Mouse (Mus musculus) hindbrain, embryonic 12.5 days (tissue): ENCODE results near the gene Aggf1. TPM values are rescaled to one million over a fixed set of nuclear protein-coding genes. Genes with fewer than 3 reads are reported as not detected.

Experiments used
- ATAC-seq: fragments of 200-750 bp; cut with Nextera tagmentation; 2 replicates; pipeline ENCODE4 v1.8.0; 2017; ENCODE audit warnings: moderate TSS enrichment; ENCODE audit not compliant: low FRiP score
- H3K27ac ChIP-seq: fragments of 300-500 bp; sonication (generic); 2 replicates; pipeline ENCODE4 v1.5.1; 2016; ENCODE audit warnings: mild to moderate bottlenecking
- H3K27me3 ChIP-seq: fragments of 300-500 bp; sonication (generic); 2 replicates; pipeline ENCODE4 v1.6.1; 2016; ENCODE audit warnings: mild to moderate bottlenecking
- H3K36me3 ChIP-seq: fragments of 300-500 bp; sonication (generic); 2 replicates; pipeline ENCODE4 v1.6.1; 2016; ENCODE audit warnings: mild to moderate bottlenecking
- H3K4me1 ChIP-seq: fragments of 300-500 bp; sonication (generic); 2 replicates; pipeline ENCODE4 v1.6.1; 2016
- H3K4me2 ChIP-seq: fragments of 300-500 bp; sonication (generic); replicated peaks from 2 replicates; pipeline ENCODE4 v1.6.1; 2016; ENCODE audit warnings: mild to moderate bottlenecking
- H3K4me3 ChIP-seq: fragments of 300-500 bp; sonication (generic); 2 replicates; pipeline ENCODE4 v1.5.1; 2016; ENCODE audit warnings: mild to moderate bottlenecking
- H3K9ac ChIP-seq: fragments of 300-500 bp; sonication (generic); 2 replicates; pipeline ENCODE4 v1.6.1; 2016; ENCODE audit warnings: mild to moderate bottlenecking, moderate library complexity
- H3K9me3 ChIP-seq: fragments of 300-500 bp; sonication (generic); replicated peaks from 2 replicates; pipeline ENCODE4 v1.6.1; 2016; ENCODE audit warnings: mild to moderate bottlenecking
- WGBS: fragments of 180-500 bp; shearing (Covaris S2); methylation state at CpG from one replicate; pipeline ENCODE4 v1.1.7; 2016; 5-methylcytosine and 5-hydroxymethylcytosine counted together
- polyA plus RNA-seq: library from polyadenylated mRNA; unstranded; fragments of >200 nt; fragmentation: Nextera tagmentation; extraction: Ambion mirVana; gene quantifications from 2 replicates; pipeline ENCODE4 v1.2.1, GENCODE M21; 2016

Gene Aggf1
- polyA plus RNA-seq, 1 experiment from 2014 or later: 52.8 TPM

DNA sequence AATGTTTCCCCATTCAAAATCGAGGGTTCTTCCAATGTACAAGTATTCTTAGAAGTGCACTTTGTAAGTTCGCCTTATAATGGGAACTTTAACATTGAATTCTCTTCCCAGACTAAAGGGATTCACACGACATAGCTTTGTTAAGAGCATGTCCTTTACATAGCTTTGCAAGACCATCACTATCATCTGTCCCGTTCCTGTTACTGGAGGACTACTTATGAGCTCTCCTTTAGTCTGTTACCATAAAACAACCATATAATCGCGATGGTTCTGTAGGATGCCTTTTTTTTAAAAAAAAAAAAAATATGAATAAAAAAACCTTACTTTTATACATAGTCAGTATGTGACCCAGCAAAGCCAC is 382 bp upstream of the Aggf1 start:
- H3K9me3 ChIP-seq: no peaks in the 10 kb centered on the region
- peaks cover 12% of the 10 kb centered on the region for H3K4me1 ChIP-seq
- peak; percentile 44; the same call in 1 of the 2 replicates for ATAC-seq
- H3K4me3 ChIP-seq: peak overlapping the region; percentile 100
- no peaks in the 10 kb centered on the region for H3K27me3 ChIP-seq
- H3K9ac ChIP-seq: peak overlapping the region; percentile 94
- peak overlapping the region; percentile 95 for H3K4me2 ChIP-seq
- 27% methylated on average over 6 of the region's 6 CpGs for WGBS
- H3K36me3 ChIP-seq: peaks cover 6% of the 10 kb centered on the region
- H3K27ac ChIP-seq: peak overlapping the region; percentile 81

GRCm38 (mm10) chr13:95366356-95366755 is 8.8 kb downstream of the Aggf1 start:
- Histone ChIP-seq H3K4me2 (no peak overlapping the region), H3K27me3 (no peaks in the 10 kb centered on the region), H3K27ac (no peak overlapping the region), H3K4me1 (no peaks in the 10 kb centered on the region), H3K4me3 (no peak overlapping the region), H3K36me3 (peaks cover 83% of the 10 kb centered on the region), H3K9me3 (no peaks in the 10 kb centered on the region), H3K9ac (no peak overlapping the region)
- WGBS: 94% methylated on average over 8 of the region's 8 CpGs
- no peak for ATAC-seq

DNA sequence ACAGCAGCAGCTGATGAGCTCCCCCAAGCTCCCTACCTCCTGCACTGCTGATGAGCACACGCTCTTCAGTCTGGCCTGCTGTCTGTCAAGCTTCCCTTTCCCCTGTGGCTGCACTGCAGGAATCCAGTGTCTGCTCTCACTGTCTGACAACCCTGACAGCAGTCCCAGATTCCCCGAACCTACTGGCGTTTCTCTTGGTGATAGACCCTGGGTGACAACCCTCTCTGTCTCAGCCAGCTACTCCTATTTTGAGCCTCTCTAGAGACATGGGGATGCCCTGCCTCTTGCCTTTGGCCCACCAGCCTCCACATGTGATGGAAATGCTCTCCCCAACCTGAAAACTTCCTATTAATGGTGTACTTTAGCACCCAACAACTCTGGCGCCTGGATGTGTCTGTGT is 11.7 kb downstream of the Aggf1 start:
- H3K4me1 ChIP-seq: no peaks in the 10 kb centered on the region
- peaks cover 79% of the 10 kb centered on the region for H3K36me3 ChIP-seq
- 80% methylated on average over 4 of the region's 4 CpGs for WGBS
- H3K27me3 ChIP-seq: no peaks in the 10 kb centered on the region
- H3K9me3 ChIP-seq: no peaks in the 10 kb centered on the region
- H3K4me2 ChIP-seq: no peak overlapping the region
- no peak for ATAC-seq
- H3K9ac ChIP-seq: no peak overlapping the region
- no peak overlapping the region for H3K4me3 ChIP-seq
- H3K27ac ChIP-seq: no peak overlapping the region

- WGBS: 87% methylated on average over 2 of the region's 2 CpGs
- Histone ChIP-seq H3K9ac (no peak overlapping the region), H3K4me1 (no peaks in the 10 kb centered on the region), H3K9me3 (no peaks in the 10 kb centered on the region), H3K27ac (no peak overlapping the region), H3K4me3 (no peak overlapping the region), H3K4me2 (no peak overlapping the region), H3K36me3 (peaks cover 83% of the 10 kb centered on the region), H3K27me3 (no peaks in the 10 kb centered on the region)
- no peak for ATAC-seq
Measured at GRCm38 (mm10) chr13:95358223-95358622, 16.9 kb downstream of the Aggf1 start.

DNA sequence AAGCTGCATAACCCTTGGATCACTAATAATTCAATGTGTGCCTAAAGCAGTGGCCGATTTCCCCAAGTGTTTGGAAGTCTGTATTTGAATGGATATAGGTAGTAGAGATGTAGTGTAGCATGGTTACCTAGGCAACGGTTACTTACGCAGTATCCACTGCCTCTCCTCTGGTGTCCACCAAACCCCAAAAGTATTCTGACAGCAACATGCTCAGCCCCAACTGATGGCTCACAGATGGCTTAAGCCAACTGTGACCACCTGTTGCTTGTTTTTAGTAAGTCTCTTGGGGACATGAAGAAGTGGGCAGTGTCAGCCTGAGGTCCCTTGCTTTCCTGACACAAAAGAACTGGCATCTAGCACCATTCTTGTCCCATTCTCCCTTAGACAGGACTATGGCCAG is 26.7 kb downstream of the Aggf1 start:
- Histone ChIP-seq H3K4me2 (no peak overlapping the region), H3K27me3 (0 out of 2 replicates have a peak, but pooled peaks cover 3% of the 10 kb centered on the region), H3K4me1 (no peaks in the 10 kb centered on the region), H3K27ac (no peak overlapping the region), H3K9ac (no peak overlapping the region), H3K4me3 (no peak overlapping the region), H3K36me3 (peaks cover 36% of the 10 kb centered on the region), H3K9me3 (no peaks in the 10 kb centered on the region)
- no peak for ATAC-seq
- 91% methylated on average over 3 of the region's 3 CpGs for WGBS

GRCm38 (mm10) chr13:95347018-95347696 is 28.0 kb downstream of the Aggf1 start:
- ATAC-seq: peak; percentile 66; the same call in 1 of the 2 replicates
- no peaks in the 10 kb centered on the region for H3K9me3 ChIP-seq
- WGBS: 40% methylated on average over 8 of the region's 8 CpGs

GRCm38 (mm10) chr13:95345869-95346268 is 29.3 kb downstream of the Aggf1 start:
- no peaks in the 10 kb centered on the region for H3K9me3 ChIP-seq
- H3K27me3 ChIP-seq: 0 out of 2 replicates have a peak, but pooled peaks cover 3% of the 10 kb centered on the region
- H3K4me3 ChIP-seq: no peak overlapping the region
- ATAC-seq: no peak
- no peak overlapping the region for H3K9ac ChIP-seq
- peaks cover 13% of the 10 kb centered on the region for H3K36me3 ChIP-seq
- WGBS: 64% methylated on average over 6 of the region's 6 CpGs
- no peak overlapping the region for H3K4me2 ChIP-seq
- no peak overlapping the region for H3K27ac ChIP-seq
- no peaks in the 10 kb centered on the region for H3K4me1 ChIP-seq

More at GRCm38 (mm10) chr13:95347018-95347696, 28.0 kb downstream of the Aggf1 start:
- Histone ChIP-seq H3K27ac (no peak overlapping the region), H3K4me3 (no peak overlapping the region), H3K36me3 (peaks cover 25% of the 10 kb centered on the region), H3K27me3 (0 out of 2 replicates have a peak, but pooled peaks cover 3% of the 10 kb centered on the region), H3K4me2 (no peak overlapping the region), H3K9ac (no peak overlapping the region), H3K4me1 (no peaks in the 10 kb centered on the region)

GRCm38 (mm10) chr13:95343470-95343869 is 31.7 kb downstream of the Aggf1 start:
- Histone ChIP-seq H3K27ac (no peak overlapping the region), H3K9me3 (no peaks in the 10 kb centered on the region), H3K27me3 (0 out of 2 replicates have a peak, but pooled peaks cover 3% of the 10 kb centered on the region), H3K4me3 (no peak overlapping the region), H3K4me2 (no peak overlapping the region), H3K4me1 (no peaks in the 10 kb centered on the region), H3K9ac (no peak overlapping the region), H3K36me3 (peaks cover 11% of the 10 kb centered on the region)
- WGBS: 92% methylated on average over 8 of the region's 8 CpGs
- ATAC-seq: no peak

- H3K27me3 ChIP-seq: no peaks in the 10 kb centered on the region
- 57% methylated on average over 40 of the region's 40 CpGs for WGBS
- no peak overlapping the region for H3K27ac ChIP-seq
- H3K4me1 ChIP-seq: peaks cover 5% of the 10 kb centered on the region; the same call in 1 of the 2 replicates
- no peak overlapping the region for H3K4me3 ChIP-seq
- peaks cover 32% of the 10 kb centered on the region for H3K36me3 ChIP-seq
- 0 out of 2 replicates have a peak overlapping the region, but pooled peaks have one; percentile 22 for H3K4me2 ChIP-seq
- peak; percentile 71 for ATAC-seq
- H3K9ac ChIP-seq: no peak overlapping the region
- H3K9me3 ChIP-seq: no peaks in the 10 kb centered on the region
Measured at GRCm38 (mm10) chr13:95336122-95336677, 39.0 kb downstream of the Aggf1 start.

- Histone ChIP-seq H3K27ac (0 out of 2 replicates have a peak overlapping the region, but pooled peaks have one; percentile 30), H3K4me1 (peaks cover 23% of the 10 kb centered on the region), H3K9ac (no peak overlapping the region), H3K27me3 (no peaks in the 10 kb centered on the region), H3K36me3 (peaks cover 13% of the 10 kb centered on the region), H3K4me3 (no peak overlapping the region), H3K4me2 (no peak overlapping the region), H3K9me3 (no peaks in the 10 kb centered on the region)
- 80% methylated on average over 11 of the region's 11 CpGs for WGBS
- ATAC-seq: no peak
Measured at GRCm38 (mm10) chr13:95332086-95332899, 42.9 kb downstream of the Aggf1 start.

GRCm38 (mm10) chr13:95330507-95330906 is 44.6 kb downstream of the Aggf1 start:
- no peak for ATAC-seq
- WGBS: 52% methylated on average over 11 of the region's 11 CpGs
- Histone ChIP-seq H3K4me2 (no peak overlapping the region), H3K36me3 (no peaks in the 10 kb centered on the region), H3K9ac (no peak overlapping the region), H3K27ac (no peak overlapping the region), H3K9me3 (no peaks in the 10 kb centered on the region), H3K4me3 (no peak overlapping the region), H3K27me3 (no peaks in the 10 kb centered on the region), H3K4me1 (peaks cover 31% of the 10 kb centered on the region)

GRCm38 (mm10) chr13:95328767-95329166 is 46.4 kb downstream of the Aggf1 start:
- 83% methylated on average over 11 of the region's 11 CpGs for WGBS
- Histone ChIP-seq H3K4me1 (peaks cover 34% of the 10 kb centered on the region), H3K4me2 (no peak overlapping the region), H3K36me3 (no peaks in the 10 kb centered on the region), H3K9me3 (no peaks in the 10 kb centered on the region), H3K27me3 (no peaks in the 10 kb centered on the region), H3K27ac (no peak overlapping the region), H3K9ac (no peak overlapping the region), H3K4me3 (no peak overlapping the region)
- no peak for ATAC-seq
